Mouse (Mus musculus) NIH3T3 (cell line): ENCODE measurements around the gene Pcid2.
A peak's percentile ranks its signal among the peaks of the same experiment; 100 is the strongest.

Experiments
- DNase-seq: peaks from one replicate; pipeline ENCODE4 v3.0.0-alpha.2; 2012; ENCODE audit warnings: low read depth

Gene Pcid2

DNA sequence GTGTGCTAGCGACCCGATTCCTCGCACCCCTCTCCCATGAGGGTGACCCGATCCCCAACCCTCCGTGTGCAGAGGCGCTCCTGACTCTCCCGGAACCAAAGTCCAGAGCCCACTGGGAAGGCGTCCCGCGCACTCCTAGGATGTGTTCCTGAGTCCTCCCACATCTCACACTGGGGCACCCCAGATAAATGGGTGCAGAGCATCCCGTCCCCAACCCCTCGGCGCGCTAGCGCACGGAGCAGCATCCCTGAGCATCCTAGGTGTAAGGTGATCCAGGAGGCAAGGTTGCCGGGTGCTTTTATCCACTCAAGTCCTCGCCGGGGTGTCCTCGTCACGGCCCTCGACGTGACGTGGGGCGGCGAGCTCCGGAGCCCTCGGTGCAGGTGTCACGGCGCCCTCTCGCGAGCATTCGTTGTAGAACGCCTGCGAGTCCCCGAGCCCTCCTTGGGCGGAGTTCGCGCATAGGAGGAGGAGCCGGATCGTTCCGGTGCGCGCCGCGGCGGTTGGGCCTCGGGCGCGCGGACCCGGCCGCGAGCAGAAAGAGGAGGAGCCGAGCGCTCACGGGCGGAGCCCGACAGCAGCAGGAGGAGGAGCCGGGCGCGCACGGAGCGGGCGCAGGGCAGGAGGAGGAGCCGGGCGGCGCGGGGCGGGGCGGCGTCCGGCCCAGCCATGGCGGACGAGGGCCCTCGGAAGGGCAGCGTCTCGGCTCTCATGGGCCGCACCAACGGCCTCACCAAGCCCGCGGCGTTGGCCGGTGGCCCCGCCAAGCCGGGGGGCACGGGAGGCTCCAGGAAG lies at the start of gene Pcid2, which contains the start of gene Cul4a:
TSS of gene Pcid2 (minus strand) at position 373 of the 795 bp plus-strand sequence.
TSS of gene Cul4a (plus strand) at position 535 of the 795 bp plus-strand sequence.
- peak; percentile 99 for DNase-seq

DNA sequence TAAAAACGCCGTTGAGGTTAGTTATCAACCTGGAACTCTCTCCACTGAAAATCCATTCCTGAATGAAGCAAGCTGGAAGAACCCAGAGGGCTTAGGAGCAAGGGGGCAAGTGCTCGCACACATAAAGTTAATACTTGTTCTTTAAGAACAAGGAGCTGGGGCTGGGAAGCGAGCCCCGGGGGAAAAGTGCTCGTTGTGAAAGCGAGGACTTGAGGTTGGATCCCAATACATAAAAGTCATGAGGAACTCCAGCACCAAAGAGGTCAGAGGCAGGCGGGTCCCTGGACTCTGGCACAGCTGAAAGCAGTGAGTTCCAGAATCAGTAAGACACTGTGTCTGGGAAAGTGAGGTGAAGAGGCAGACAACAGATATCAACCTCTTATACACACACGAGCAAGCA lies 48.8 kb upstream of the Pcid2 start:
- DNase-seq: no peak

DNA sequence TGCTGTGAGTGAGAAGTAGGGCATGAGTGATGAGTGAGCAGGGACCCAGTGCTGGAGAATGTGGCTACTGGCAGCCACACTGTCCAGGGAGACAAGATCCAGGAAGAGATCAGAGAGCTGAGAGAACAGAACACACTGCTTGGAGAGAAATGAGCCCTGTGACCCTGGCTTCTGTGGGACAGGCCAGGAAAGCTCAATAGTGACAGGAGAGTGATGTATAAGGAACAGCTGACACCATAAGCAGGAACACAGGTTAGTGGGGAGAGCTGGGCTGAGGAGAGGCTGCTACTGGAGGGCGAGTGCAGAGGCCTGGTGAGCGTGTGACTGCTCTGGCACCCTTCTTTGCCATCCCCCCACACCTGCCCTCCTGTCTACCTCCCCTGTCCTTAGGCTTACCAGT lies 45.7 kb upstream of the Pcid2 start:
- DNase-seq: no peak

DNA sequence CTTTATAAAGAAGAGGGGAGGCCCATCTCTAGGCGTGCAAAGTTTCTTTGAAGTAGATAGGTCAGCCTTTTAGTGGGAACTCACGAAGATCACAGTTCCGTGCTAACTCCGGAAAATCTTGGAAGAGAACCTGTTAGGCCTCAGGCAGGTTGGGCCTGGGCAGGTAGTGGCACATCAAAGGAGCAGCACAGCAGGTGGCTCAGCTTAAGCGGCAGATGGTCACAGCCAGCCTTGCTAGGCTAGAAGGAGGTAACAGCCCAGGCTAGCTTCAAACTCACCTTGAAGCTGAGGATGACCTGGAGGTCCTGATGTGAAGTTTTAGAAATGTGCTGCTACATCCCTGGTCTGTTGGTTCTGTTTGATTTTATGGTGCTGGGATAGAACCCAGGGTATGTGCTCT lies 44.6 kb upstream of the Pcid2 start:
- no peak for DNase-seq

DNA sequence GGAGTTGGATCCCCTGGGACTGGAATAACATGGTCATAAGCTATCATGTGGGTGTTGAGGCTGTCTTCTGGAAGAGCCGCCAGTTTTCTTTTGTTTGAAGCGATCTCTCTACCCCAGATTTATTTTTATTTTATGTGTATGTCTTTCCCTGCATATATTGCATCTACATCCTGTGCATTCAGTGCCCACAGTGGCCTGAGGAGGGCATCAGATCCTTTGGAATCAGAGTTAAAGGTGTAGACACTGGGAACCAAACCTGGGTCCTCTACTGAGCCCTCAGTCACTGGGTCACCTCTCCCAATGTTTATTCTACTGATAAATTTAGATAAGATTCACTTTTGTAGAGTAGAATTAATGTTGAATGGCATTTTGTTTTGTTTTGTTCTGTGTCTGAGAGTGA lies 44.0 kb upstream of the Pcid2 start:
- DNase-seq: no peak

DNA sequence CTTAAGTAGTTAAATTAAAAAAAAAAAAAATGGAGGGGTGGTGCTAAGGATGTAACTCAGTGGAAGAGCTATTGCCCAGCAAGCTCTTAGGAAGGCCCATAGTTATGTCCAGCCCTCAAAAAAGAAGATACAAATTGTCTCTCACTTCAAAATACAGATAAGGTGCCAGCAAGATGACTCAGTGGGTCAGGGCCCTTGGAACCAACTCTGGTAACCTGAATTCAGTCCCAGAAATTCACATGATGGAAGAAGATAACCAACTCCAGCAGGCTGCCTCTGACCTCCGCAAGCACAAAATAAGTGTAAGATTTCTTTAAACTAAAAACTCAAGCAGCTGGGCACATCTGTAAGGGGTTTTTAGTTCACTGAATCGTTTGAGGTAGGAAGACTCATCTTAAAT lies 43.2 kb upstream of the Pcid2 start:
- peak; percentile 64 for DNase-seq

- DNase-seq: no peak
Measured at GRCm38 (mm10) chr8:13141681-13142080, 36.4 kb upstream of the Pcid2 start.

DNA sequence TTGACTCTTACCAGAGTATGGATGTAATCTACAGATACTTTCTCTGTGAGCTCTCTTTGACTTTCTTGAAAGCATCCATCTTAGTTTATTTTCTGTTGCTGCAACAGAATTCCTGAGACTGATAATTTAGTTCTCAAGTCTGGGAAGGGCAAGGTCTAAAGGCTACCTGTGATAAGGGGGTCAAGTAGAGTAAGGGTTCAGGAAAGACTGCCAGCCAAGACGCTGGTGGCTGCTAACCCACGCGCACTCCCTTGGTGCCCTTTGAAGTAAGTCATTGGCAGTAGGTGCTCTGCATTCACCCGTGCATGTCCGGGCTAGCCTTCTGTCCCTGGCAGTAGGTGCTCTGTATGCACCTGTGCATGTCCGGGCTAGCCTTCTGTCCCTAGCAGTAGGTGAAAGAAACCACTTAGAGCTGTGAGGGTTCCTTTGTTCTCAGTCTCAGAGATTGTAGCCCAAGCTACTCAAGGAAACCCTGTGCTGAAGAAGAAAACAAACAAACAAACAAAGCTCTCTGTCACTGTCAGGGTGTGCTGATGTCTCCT lies 34.5 kb upstream of the Pcid2 start:
- no peak for DNase-seq

GRCm38 (mm10) chr8:13132220-13132619 lies 27.0 kb upstream of the Pcid2 start:
- DNase-seq: peak; percentile 84

DNA sequence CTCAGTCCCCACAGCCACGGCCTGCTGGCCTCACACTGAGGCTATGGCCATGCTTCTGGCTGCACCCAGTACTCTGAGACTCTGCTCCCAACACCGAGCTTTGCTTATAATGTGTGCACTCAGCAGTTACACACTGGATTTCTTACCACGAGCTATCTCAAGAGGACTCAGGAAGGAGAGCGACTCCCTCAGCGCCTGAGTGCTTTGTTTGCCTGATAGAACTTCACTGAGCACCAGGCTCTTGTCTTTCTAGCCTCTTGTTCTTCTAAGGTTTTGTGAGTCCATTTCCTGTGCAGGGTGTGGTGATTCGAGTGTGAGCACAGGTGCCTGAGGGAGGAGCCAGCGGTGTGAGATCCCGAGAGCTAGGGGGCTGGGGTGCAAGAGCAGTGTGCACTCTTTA lies 19.6 kb upstream of the Pcid2 start:
- no peak for DNase-seq

DNA sequence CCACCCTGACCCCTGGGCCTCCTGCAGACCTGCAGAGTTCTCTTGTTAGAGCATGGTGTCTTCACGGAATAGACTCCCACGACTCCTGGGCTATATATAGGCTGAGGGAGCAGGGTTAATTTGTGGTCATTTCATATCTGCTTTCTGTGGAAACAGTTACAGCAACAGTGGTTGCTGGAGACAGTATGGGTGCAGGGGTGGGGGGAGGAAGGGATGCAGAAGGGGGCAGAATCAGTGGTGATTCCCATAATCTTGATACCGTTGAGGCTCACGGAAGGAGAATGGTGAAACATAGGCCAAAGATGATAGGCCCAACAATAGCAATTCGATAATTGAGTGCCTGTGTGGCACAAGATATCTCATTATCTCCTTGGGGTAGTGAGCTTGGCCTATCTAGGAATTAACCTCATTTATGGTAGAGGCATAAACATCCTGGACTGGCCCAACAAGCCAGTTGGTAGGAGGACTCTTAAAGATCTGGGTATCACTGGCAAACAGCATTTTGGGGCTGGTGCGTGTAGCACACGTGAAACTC lies 17.7 kb upstream of the Pcid2 start:
- DNase-seq: no peak

DNA sequence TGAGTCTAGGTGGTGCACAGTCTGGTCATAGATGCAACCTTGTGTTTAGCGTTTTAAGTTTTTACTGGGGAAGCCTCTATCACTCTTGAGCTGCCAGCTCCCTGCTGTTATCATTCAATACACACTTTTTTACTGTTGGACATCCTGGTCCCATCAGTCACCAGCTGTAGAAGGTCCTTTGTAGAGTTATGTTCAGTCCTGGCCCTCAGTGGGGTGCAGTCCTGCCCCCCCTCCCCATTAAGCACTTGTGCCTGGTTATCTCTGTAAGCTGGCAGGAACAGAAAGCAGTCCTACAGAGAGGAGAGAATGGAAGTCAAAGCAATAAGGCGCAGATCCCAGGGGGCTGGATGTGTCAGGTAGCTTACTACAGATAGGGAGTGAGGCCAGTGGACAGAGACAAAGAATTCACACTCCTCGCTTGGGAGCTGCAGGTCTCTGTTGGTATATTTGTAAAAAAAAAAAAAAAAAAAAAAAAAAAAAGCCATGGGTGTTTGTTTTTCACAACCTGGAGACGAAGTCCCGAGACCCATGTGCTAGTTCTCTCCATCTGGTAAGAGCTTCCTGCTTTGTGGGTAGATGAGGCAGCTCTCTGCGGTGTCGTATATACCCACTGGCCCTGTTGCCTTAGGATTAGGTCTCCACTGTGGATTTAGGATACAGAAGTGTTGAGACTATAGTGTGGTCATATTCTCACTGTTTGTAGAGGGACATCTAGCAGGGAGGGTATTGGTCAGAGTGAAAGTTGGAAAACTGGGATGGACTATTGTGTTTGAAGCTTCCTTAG lies 15.8 kb upstream of the Pcid2 start:
- no peak for DNase-seq

GRCm38 (mm10) chr8:13118516-13118915 lies 13.3 kb upstream of the Pcid2 start:
- DNase-seq: no peak

GRCm38 (mm10) chr8:13117096-13117495 lies 11.8 kb upstream of the Pcid2 start:
- DNase-seq: no peak

DNA sequence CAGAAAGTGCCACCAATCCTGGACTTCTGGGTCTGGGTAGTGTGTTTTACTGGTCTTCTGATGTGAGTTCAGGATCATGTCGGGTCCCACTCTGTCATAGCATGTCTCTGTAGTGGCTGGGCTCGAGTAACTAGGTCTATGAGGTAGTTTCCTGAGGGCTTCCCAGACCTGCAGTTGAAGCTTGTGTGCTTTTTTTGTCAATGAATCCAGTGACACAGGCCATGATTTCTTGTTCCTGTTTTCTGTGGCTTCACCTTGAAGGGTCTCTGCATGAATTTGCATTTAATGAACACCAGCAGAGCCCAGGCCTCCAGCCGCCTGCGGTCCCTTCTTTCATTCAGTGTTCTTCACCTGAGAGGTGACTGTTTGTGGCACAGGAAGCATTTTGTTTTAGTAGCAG lies 8.0 kb upstream of the Pcid2 start:
- DNase-seq: no peak

- DNase-seq: no peak
Measured at GRCm38 (mm10) chr8:13111917-13112316, 6.7 kb upstream of the Pcid2 start.

GRCm38 (mm10) chr8:13109416-13109960 lies 4.2 kb upstream of the Pcid2 start:
- no peak for DNase-seq

- no peak for DNase-seq
Measured at GRCm38 (mm10) chr8:13108967-13109366, 3.7 kb upstream of the Pcid2 start.

- DNase-seq: peak; percentile 22
Measured at GRCm38 (mm10) chr8:13107990-13108638, 2.9 kb upstream of the Pcid2 start.

DNA sequence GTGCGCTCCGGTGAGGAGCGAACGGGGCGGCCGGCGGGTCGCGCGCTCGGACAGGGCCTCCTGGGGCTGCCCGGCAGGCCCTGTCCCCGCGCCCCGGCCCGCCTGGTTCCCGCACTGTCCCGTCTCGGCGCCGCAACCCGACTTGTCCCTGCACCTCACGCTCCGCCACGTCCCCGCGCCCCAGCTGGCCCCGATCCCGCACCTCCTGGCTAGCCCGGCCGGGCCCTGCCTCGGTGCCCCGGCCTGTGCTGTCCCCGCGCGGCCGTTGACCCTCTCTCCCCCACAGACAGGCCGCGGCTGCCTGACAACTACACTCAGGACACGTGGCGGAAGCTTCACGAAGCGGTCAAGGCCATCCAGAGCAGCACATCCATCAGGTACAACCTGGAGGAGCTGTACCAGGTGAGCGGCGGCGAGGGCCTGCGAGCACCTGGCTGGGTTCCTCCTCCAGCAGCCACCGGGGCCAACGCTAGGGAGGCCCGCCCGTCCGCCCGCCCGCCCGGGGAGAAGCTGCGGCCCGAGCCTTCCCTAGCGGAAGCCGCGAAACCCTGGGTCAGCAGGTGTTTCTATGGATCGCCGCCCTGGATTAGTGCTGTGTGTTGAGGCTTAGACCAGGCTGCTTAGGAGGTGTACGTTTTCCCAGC lies 771 bp upstream of the Pcid2 start:
- DNase-seq: peak; percentile 48

GRCm38 (mm10) chr8:13104691-13105086 lies 570 bp downstream of the Pcid2 start:
- peak; percentile 94 for DNase-seq
